18 mouse cellular contexts compared by ENCODE assay signal in genomic region chr6:71249615-71250014, GRCm38 (mm10). TPM values are rescaled to one million over a fixed set of nuclear protein-coding genes. Genes with fewer than 3 reads are reported as not detected.
"Had no signal": no experiment of that assay in that cellular context is flagged by ENCODE, and none has a peak within 500 bp of the region (broad histone marks: within the 10 kb centered on the region; RNA-seq: fewer than 3 reads in every experiment).

No protein-coding gene starts in this region.

- H3K27me3 ChIP-seq: limb, embryonic 12.5 days; neural tube, embryonic 15.5 days had no signal

- H3K4me2 ChIP-seq: limb, embryonic 12.5 days; lung, embryonic 14.5 days; neural tube, embryonic 15.5 days had no signal

- H3K9ac ChIP-seq: limb, embryonic 12.5 days; lung, embryonic 14.5 days; neural tube, embryonic 15.5 days had no signal

- H3K4me3 ChIP-seq: layer of hippocampus, adult 2 months; limb, embryonic 12.5 days; midbrain, embryonic 10.5 days; myocyte; neural tube, embryonic 15.5 days had no signal

- H3K36me3 ChIP-seq: limb, embryonic 12.5 days; midbrain, embryonic 10.5 days; neural tube, embryonic 15.5 days had no signal

- H3K4me1 ChIP-seq: limb, embryonic 12.5 days; midbrain, embryonic 10.5 days; neural tube, embryonic 15.5 days had no signal

- DNase-seq: kidney, postnatal 10 days; kidney, postnatal 4 days; lung, embryonic 14.5 days; lung, postnatal 10 days; lung, postnatal 4 days; midbrain, embryonic 14.5 days; spleen, adult 18-20 months; thymus, adult 18-20 months; thymus, postnatal 14 days had no signal

- H3K27ac ChIP-seq: layer of hippocampus, adult 2 months; limb, embryonic 12.5 days; midbrain, embryonic 10.5 days; neural tube, embryonic 15.5 days had no signal

- H3K9me3 ChIP-seq: limb, embryonic 12.5 days; midbrain, embryonic 10.5 days; neural tube, embryonic 15.5 days had no signal

RNA-seq across cellular contexts. Expression of gene Fabp1, which starts 50.0 kb away (rescaled TPM):
- total RNA-seq: layer of hippocampus, adult 2 months; layer of hippocampus, postnatal 10 days; left cerebral cortex, postnatal 36 days; megakaryocyte, adult 5-6 weeks had no signal
- polyA plus RNA-seq: limb, embryonic 12.5 days; lung, embryonic 14.5 days; midbrain, embryonic 10.5 days; midbrain, embryonic 14.5 days; myocyte; neural tube, embryonic 11.5 days; neural tube, embryonic 15.5 days had no signal
